Mouse (Mus musculus): Measurements from ENCODE around the gene Ankrd13d. TPM values are rescaled to one million over a fixed set of nuclear protein-coding genes. Genes with fewer than 3 reads are reported as not detected.

Gene Ankrd13d
- polyA plus RNA-seq, 1 experiment from 2014 or later: 27.8 TPM

DNA sequence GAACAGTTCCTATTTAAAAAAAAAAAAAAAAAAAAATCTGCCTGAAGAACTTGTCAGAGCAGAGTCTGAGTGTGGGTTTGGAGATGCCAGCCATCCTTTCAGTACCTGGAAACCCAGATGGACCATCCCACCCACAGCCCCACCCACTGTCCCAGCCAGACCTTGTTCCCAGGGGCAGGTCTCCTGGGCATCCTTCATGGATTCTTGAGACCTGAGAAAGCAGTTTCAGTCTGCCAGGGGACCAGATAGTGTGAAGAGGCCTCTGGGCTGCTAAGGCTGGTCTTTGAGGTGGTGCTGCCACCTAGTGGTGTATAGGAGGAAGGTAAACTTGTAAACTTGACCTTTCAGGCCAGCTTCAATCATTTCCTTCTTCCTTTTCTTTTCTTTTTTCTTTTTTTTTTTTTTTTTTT, 26.8 kb upstream of the Ankrd13d start:
- Histone ChIP-seq H3K4me3 (replicated peaks) (no peak overlapping the region), H3K9ac (replicated peaks) (no peak overlapping the region), H3K4me2 (replicated peaks) (no peak overlapping the region), H3K4me1 (replicated peaks) (peaks cover 14% of the 10 kb centered on the region), H3K27me3 (no peaks in the 10 kb centered on the region), H3K9me3 (no peaks in the 10 kb centered on the region), H3K27ac (no peak overlapping the region), H3K36me3 (peaks cover 12% of the 10 kb centered on the region)
- no peak for ATAC-seq

DNA sequence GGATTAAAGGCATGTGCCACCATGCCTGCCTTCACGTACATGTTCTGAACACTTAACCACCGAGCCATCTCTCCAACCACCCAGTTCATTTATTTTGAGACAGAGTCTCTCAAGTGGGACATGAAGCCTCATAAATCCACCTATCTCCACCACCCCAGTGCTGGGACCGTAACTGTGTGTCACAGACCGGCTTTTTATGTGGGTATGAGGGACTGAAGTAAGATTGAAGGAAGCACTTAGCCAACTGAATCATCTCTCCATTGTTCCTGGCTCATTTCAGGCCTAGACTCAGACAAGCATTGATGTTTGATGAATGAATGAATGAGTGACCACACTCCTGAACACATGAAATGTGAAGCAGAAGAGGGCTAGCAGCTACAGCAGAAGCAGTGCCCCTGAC, 26.4 kb upstream of the Ankrd13d start:
- Histone ChIP-seq H3K9ac (replicated peaks) (no peak overlapping the region), H3K27me3 (no peaks in the 10 kb centered on the region), H3K4me3 (replicated peaks) (no peak overlapping the region), H3K9me3 (no peaks in the 10 kb centered on the region), H3K36me3 (peaks cover 12% of the 10 kb centered on the region), H3K4me1 (replicated peaks) (peaks cover 19% of the 10 kb centered on the region), H3K4me2 (replicated peaks) (no peak overlapping the region), H3K27ac (no peak overlapping the region)
- 96% methylated on average over 4 of the region's 4 CpGs for WGBS
- no peak for ATAC-seq

GRCm38 (mm10) chr19:4306190-4306577, 23.2 kb upstream of the Ankrd13d start, which contains the start of gene Grk2:
Gene Grk2, minus strand, starts transcription at chr19:4306222.
- no peaks in the 10 kb centered on the region for H3K9me3 ChIP-seq
- H3K27me3 ChIP-seq: no peaks in the 10 kb centered on the region
- WGBS: 0% methylated on average over 31 of the region's 46 CpGs
- H3K27ac ChIP-seq: peak within 1 kb of the TSS; percentile 85
- H3K4me1 ChIP-seq (replicated peaks): peaks cover 50% of the 10 kb centered on the region
- peak within 1 kb of the TSS; percentile 94 for H3K4me2 ChIP-seq (replicated peaks)
- H3K4me3 ChIP-seq (replicated peaks): peak within 1 kb of the TSS; percentile 98
- ATAC-seq: peak; percentile 84
- H3K9ac ChIP-seq (replicated peaks): peak within 1 kb of the TSS; percentile 98
- H3K36me3 ChIP-seq: no peaks in the 10 kb centered on the region

DNA sequence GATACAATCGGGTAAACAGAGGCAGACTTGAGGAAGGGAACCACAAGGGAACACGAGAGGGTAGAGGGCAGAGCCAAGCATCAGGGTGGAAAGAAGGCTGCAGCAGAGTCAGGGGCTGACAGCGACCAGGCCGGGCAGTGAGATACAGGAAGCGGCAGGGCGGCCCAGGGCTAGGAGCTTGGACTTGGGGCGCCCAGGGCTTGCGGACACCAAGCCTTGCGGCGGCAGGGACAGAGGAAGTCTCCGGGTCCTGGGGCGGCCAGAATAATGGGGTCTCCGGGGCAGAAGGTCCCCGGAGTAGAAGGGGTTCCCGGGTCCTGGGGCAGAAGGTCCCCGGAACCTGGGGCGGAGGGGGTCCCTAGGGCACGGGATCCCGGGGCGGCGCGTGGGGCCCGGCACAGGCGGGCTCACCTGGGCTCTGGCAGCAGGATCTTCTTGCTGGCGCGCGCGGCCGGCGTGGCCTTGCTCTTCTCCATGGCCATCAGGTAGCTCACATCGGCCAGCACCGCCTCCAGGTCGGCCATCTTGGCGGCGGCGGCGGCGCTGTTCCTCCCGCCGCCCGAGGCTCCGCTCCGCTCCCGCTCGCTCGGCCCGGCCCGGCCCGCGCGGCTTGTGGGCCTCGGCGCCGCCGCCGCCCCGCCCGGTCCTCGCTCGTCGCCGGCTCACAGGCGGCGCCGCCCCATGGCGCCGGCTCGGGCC, 22.7 kb upstream of the Ankrd13d start:
- Histone ChIP-seq H3K4me3 (replicated peaks) (peak overlapping the region; percentile 98), H3K4me1 (replicated peaks) (peaks cover 55% of the 10 kb centered on the region), H3K27me3 (no peaks in the 10 kb centered on the region), H3K27ac (peak overlapping the region; percentile 85), H3K36me3 (no peaks in the 10 kb centered on the region), H3K9ac (replicated peaks) (peak overlapping the region; percentile 98), H3K4me2 (replicated peaks) (peak overlapping the region; percentile 94), H3K9me3 (no peaks in the 10 kb centered on the region)
- ATAC-seq: peak; percentile 69
- WGBS: under 1% methylated on average over 59 of the region's 68 CpGs

GRCm38 (mm10) chr19:4304871-4305321, 22.0 kb upstream of the Ankrd13d start:
- 56% methylated on average over 4 of the region's 4 CpGs for WGBS
- Histone ChIP-seq H3K4me2 (replicated peaks) (peak overlapping the region; percentile 94), H3K9ac (replicated peaks) (peak overlapping the region; percentile 98), H3K27ac (no peak overlapping the region), H3K4me3 (replicated peaks) (peak overlapping the region; percentile 98), H3K27me3 (no peaks in the 10 kb centered on the region), H3K4me1 (replicated peaks) (peaks cover 63% of the 10 kb centered on the region), H3K9me3 (no peaks in the 10 kb centered on the region), H3K36me3 (no peaks in the 10 kb centered on the region)
- ATAC-seq: no peak

DNA sequence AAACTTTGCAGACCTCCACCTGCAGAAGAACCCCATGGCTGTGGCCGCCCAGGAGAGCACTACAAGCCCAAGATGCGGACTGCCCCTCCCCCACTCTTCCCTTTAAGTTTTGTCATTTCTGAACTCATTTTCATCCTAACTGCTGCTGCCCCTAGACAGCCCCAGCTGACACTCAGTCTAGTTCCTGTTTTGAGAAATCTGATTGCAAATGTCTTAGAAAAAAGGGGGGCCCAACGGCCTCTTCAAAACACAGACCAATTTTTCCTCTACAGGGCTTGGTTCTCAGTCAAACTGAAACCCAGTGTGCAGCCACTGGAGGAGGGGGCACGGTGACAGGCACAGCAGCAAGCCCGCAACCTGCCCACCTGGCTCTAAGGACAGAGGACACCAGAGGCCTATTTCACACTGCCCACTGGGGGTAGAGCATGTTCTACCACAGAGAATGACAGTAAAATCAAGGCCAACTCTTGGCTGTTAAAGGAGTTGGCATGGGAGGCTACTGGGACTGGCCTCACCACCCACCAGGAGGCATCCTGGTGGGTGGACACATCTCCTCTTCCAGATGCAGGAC, 21.4 kb upstream of the Ankrd13d start:
- WGBS: 80% methylated on average over 5 of the region's 5 CpGs
- peak overlapping the region; percentile 98 for H3K4me3 ChIP-seq (replicated peaks)

DNA sequence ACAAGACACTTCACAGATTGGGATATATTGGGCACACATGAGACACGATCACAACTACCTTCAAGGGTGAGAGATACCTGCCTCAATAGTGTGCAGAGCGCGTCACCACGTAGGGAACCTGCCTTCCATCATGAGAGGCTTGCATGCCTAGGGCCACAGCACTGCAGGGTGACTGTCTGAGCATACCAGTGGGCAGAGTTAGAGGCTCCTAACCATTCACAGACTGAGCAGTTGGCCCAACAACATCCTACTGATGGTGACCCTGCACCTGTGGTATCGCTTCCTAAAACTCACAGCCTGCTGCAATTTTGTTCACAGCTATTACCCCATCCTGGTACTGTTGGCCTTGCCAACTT, 20.7 kb upstream of the Ankrd13d start:
- Histone ChIP-seq H3K9me3 (no peaks in the 10 kb centered on the region), H3K4me3 (replicated peaks) (no peak overlapping the region), H3K9ac (replicated peaks) (no peak overlapping the region; the same call in 1 of the 2 replicates), H3K27me3 (no peaks in the 10 kb centered on the region), H3K27ac (no peak overlapping the region), H3K36me3 (no peaks in the 10 kb centered on the region), H3K4me1 (replicated peaks) (peaks cover 64% of the 10 kb centered on the region), H3K4me2 (replicated peaks) (peak overlapping the region; percentile 94)
- ATAC-seq: no peak
- WGBS: 96% methylated on average over 5 of the region's 5 CpGs

More for the DNA sequence above, 21.4 kb upstream of the Ankrd13d start:
- H3K9me3 ChIP-seq: no peaks in the 10 kb centered on the region
- no peak for ATAC-seq
- no peaks in the 10 kb centered on the region for H3K36me3 ChIP-seq
- peak overlapping the region; percentile 94 for H3K4me2 ChIP-seq (replicated peaks)
- peak overlapping the region; percentile 98; the same call in 1 of the 2 replicates for H3K9ac ChIP-seq (replicated peaks)
- no peaks in the 10 kb centered on the region for H3K27me3 ChIP-seq
- no peak overlapping the region for H3K27ac ChIP-seq
- peaks cover 64% of the 10 kb centered on the region for H3K4me1 ChIP-seq (replicated peaks)

GRCm38 (mm10) chr19:4302936-4303639, 20.2 kb upstream of the Ankrd13d start:
- peak overlapping the region; percentile 94 for H3K4me2 ChIP-seq (replicated peaks)
- ATAC-seq: no peak
- H3K36me3 ChIP-seq: no peaks in the 10 kb centered on the region
- H3K27me3 ChIP-seq: no peaks in the 10 kb centered on the region
- WGBS: 76% methylated on average over 7 of the region's 7 CpGs
- peaks cover 64% of the 10 kb centered on the region for H3K4me1 ChIP-seq (replicated peaks)
- peak overlapping the region; percentile 8; the same call in 1 of the 2 replicates for H3K4me3 ChIP-seq (replicated peaks)
- peak overlapping the region; percentile 76 for H3K27ac ChIP-seq
- H3K9ac ChIP-seq (replicated peaks): peak overlapping the region; percentile 57
- no peaks in the 10 kb centered on the region for H3K9me3 ChIP-seq

DNA sequence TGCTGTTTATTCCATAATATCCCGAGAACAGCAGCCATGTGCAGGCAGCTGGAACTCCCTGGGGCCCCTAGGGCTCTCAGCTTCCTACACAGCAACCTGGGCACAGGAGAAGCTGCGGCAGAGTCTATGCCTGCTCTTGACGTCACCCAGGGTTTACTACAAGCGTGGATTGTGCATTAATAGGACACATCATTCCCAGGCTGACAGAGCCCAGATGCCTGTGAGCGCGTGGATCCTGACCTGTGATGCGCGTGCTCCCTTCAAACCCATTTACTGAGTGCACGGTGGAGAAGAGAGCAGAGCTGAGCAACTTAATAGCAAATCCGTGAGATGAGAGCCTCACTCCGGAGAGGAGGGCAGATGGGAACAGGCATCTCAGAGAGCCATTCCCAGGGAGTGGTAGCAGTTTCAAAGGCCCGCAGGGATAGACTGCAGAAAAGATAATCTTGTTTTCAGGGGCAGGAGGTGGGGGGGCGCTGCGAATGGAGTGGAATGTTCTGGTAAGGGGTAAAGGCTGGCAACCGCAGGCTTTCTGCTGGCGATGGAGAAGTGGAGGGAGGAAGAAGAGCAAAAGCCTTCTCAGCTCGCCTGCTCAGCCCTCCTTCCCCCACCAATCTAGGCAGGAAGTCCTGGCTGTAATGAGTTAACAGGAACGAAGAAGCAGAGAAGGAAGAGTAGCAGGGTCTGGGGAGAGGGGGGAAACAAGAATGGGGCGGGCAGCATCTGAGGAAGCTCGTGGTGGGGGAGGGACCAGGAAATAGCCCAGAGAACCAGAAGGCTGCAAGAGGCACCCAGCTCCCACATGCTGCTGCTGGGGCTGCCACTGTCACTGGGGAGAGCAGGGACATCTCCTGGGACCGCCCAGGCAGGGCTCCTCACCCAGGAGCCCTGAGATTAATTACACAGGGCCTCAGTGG, 19.1 kb upstream of the Ankrd13d start:
- ATAC-seq: peak; percentile 5; the same call in 1 of the 2 replicates
- H3K27me3 ChIP-seq: no peaks in the 10 kb centered on the region
- H3K27ac ChIP-seq: peak overlapping the region; percentile 76
- H3K9me3 ChIP-seq: no peaks in the 10 kb centered on the region
- H3K4me1 ChIP-seq (replicated peaks): peaks cover 64% of the 10 kb centered on the region
- peak overlapping the region; percentile 57 for H3K9ac ChIP-seq (replicated peaks)
- H3K36me3 ChIP-seq: no peaks in the 10 kb centered on the region
- 37% methylated on average over 21 of the region's 21 CpGs for WGBS
- 0 out of 2 replicates have a peak overlapping the region, but pooled peaks have one; percentile 6 for H3K4me3 ChIP-seq (replicated peaks)
- peak overlapping the region; percentile 94 for H3K4me2 ChIP-seq (replicated peaks)

- H3K4me1 ChIP-seq (replicated peaks): peaks cover 56% of the 10 kb centered on the region
- H3K9ac ChIP-seq (replicated peaks): peak overlapping the region; percentile 57; the same call in 1 of the 2 replicates
Observed at GRCm38 (mm10) chr19:4300852-4301734, 18.2 kb upstream of the Ankrd13d start.

More at GRCm38 (mm10) chr19:4300852-4301734, 18.2 kb upstream of the Ankrd13d start:
- ATAC-seq: no peak
- peak overlapping the region; percentile 94; the same call in 1 of the 2 replicates for H3K4me2 ChIP-seq (replicated peaks)
- 71% methylated on average over 11 of the region's 11 CpGs for WGBS
- H3K4me3 ChIP-seq (replicated peaks): no peak overlapping the region
- no peaks in the 10 kb centered on the region for H3K9me3 ChIP-seq
- no peaks in the 10 kb centered on the region for H3K36me3 ChIP-seq
- peak overlapping the region; percentile 76 for H3K27ac ChIP-seq
- H3K27me3 ChIP-seq: no peaks in the 10 kb centered on the region
